In genomic region chr5:108697341-108697753, GRCm38 (mm10) we compare ENCODE assay signal across 9 mouse cellular contexts. TPM values are rescaled to one million over a fixed set of nuclear protein-coding genes. Genes with fewer than 3 reads are reported as not detected.
DNase-seq lines count a peak whose midpoint lies in the region; ATAC-seq and TF ChIP-seq lines count a peak whose summit lies in the region.
"Had no signal": no experiment of that assay in that cellular context is flagged by ENCODE, and none has a peak within 500 bp of the region (broad histone marks: within the 10 kb centered on the region; RNA-seq: fewer than 3 reads in every experiment).

No protein-coding gene starts in this region.

- TF ChIP-seq POLR2A in brain, embryonic 14.5 days (IDR thresholded peaks at IDR 0.05; ENCODE audit: borderline replicate concordance, extremely low read depth, insufficient read depth, insufficient read length, poor library complexity, severe bottlenecking): no peak

- no peaks in the 10 kb centered on the region; the same call in none of the 2 replicates for H3K4me1 ChIP-seq in embryonic facial prominence, embryonic 11.5 days (ENCODE audit: control insufficient read depth, insufficient read depth, low read length)
- peaks cover 63% of the 10 kb centered on the region for H3K4me1 ChIP-seq in intestine, embryonic 15.5 days (replicated peaks)
- H3K4me1 ChIP-seq in midbrain, embryonic 10.5 days: peaks cover 71% of the 10 kb centered on the region

- no peaks in the 10 kb centered on the region for H3K9me3 ChIP-seq in embryonic facial prominence, embryonic 11.5 days (replicated peaks; ENCODE audit: control insufficient read depth, low read length)
- no peaks in the 10 kb centered on the region for H3K9me3 ChIP-seq in intestine, embryonic 15.5 days
- no peaks in the 10 kb centered on the region for H3K9me3 ChIP-seq in midbrain, embryonic 10.5 days (replicated peaks)

- no peak overlapping the region; the same call in 1 of the 2 replicates for H3K4me2 ChIP-seq in embryonic facial prominence, embryonic 11.5 days (ENCODE audit: low read depth, low read length)
- H3K4me2 ChIP-seq in intestine, embryonic 15.5 days (replicated peaks): 0 out of 2 replicates have a peak overlapping the region, but pooled peaks have one; percentile 7

- peak; percentile 75 for DNase-seq in brain, embryonic 14.5 days (ENCODE audit: low read depth)
- no peak for DNase-seq in embryonic facial prominence, embryonic 11.5 days (ENCODE audit: low spot score)
- peak; percentile 44 for DNase-seq in midbrain, embryonic 10.5 days (ENCODE audit: low spot score)
- DNase-seq in cerebellum, adult 8-10 months: no peak
- no peak for DNase-seq in ovary, postnatal 10 days (ENCODE audit: low spot score)

- H3K9ac ChIP-seq in embryonic facial prominence, embryonic 11.5 days (replicated peaks; ENCODE audit: low read length): peak overlapping the region; percentile 18; the same call in 1 of the 2 replicates
- peak overlapping the region; percentile 20; the same call in 1 of the 2 replicates for H3K9ac ChIP-seq in intestine, embryonic 15.5 days
- H3K9ac ChIP-seq: liver, embryonic 14.5 days had no signal

- no peak for ATAC-seq in embryonic facial prominence, embryonic 11.5 days (replicated peaks; ENCODE audit: insufficient number of reproducible peaks, low FRiP score, low TSS enrichment, low read depth)
- ATAC-seq in intestine, embryonic 15.5 days: no peak
- no peak for ATAC-seq in erythroid progenitor cell, adult 5-6 weeks (replicated peaks; ENCODE audit: low FRiP score, poor library complexity, severe bottlenecking)
- no peak for ATAC-seq in granulocyte monocyte progenitor cell, adult 5-6 weeks (replicated peaks; ENCODE audit: poor library complexity, severe bottlenecking)

- no peak overlapping the region for H3K4me3 ChIP-seq in embryonic facial prominence, embryonic 11.5 days (ENCODE audit: low read depth, low read length)
- H3K4me3 ChIP-seq in intestine, embryonic 15.5 days (replicated peaks): no peak overlapping the region
- peak overlapping the region; percentile 28; the same call in 1 of the 2 replicates for H3K4me3 ChIP-seq in midbrain, embryonic 10.5 days

- H3K27ac ChIP-seq in embryonic facial prominence, embryonic 11.5 days (replicated peaks; ENCODE audit: low read depth, low read length): no peak overlapping the region
- H3K27ac ChIP-seq in intestine, embryonic 15.5 days: peak overlapping the region; percentile 6; the same call in 1 of the 2 replicates
- peak overlapping the region; percentile 78 for H3K27ac ChIP-seq in midbrain, embryonic 10.5 days (replicated peaks)
- H3K27ac ChIP-seq: liver, embryonic 14.5 days had no signal

- no peaks in the 10 kb centered on the region for H3K36me3 ChIP-seq in embryonic facial prominence, embryonic 11.5 days (replicated peaks; ENCODE audit: control insufficient read depth, insufficient read depth, low read depth, low read length)
- H3K36me3 ChIP-seq in intestine, embryonic 15.5 days: no peaks in the 10 kb centered on the region
- H3K36me3 ChIP-seq in midbrain, embryonic 10.5 days: peaks cover 16% of the 10 kb centered on the region

- no peaks in the 10 kb centered on the region; the same call in 1 of the 2 replicates for H3K27me3 ChIP-seq in embryonic facial prominence, embryonic 11.5 days (ENCODE audit: control insufficient read depth, insufficient read depth, low read length)
- no peaks in the 10 kb centered on the region for H3K27me3 ChIP-seq in intestine, embryonic 15.5 days (replicated peaks)
- H3K27me3 ChIP-seq in midbrain, embryonic 10.5 days (ENCODE audit: low read depth, poor library complexity, severe bottlenecking): peaks cover 26% of the 10 kb centered on the region

- TF ChIP-seq CTCF in brain, embryonic 14.5 days (IDR thresholded peaks at IDR 0.05; ENCODE audit: borderline replicate concordance, extremely low read depth, insufficient read depth, insufficient read length): no peak

- WGBS in embryonic facial prominence, embryonic 11.5 days: 23% methylated on average over 4 of the region's 4 CpGs
- WGBS in intestine, embryonic 15.5 days: 32% methylated on average over 4 of the region's 4 CpGs
- 17% methylated on average over 4 of the region's 4 CpGs for WGBS in midbrain, embryonic 10.5 days

RNA-seq across cellular contexts. Expression of gene Fgfrl1, which starts 5.2 kb away (rescaled TPM):
- 18.1 and 25.8 TPM in 2 replicates for polyA plus RNA-seq in brain, embryonic 14.5 days (2012; rRNA removed)
- polyA plus RNA-seq in embryonic facial prominence, embryonic 11.5 days (2014; fragmentation: Nextera tagmentation; extraction: Ambion mirVana): 21.4 and 22.4 TPM in 2 replicates
- 21.8 and 26.3 TPM in 2 replicates for polyA plus RNA-seq in intestine, embryonic 15.5 days (2015; fragmentation: Nextera tagmentation; extraction: Ambion mirVana)
- polyA plus RNA-seq in midbrain, embryonic 10.5 days (2016; fragmentation: Nextera tagmentation; extraction: Ambion mirVana): 11.0 and 14.9 TPM in 2 replicates
- 22.2 and 28.8 TPM in 2 replicates for total RNA-seq in erythroid progenitor cell, adult 5-6 weeks (2015; ENCODE audit: low replicate concordance)
- total RNA-seq in erythroid progenitor cell, adult 5-6 weeks (2017; ENCODE audit: low replicate concordance): 21.5 and 23.2 TPM in 2 replicates
- total RNA-seq in granulocyte monocyte progenitor cell, adult 5-6 weeks (2014; fragmentation: Nextera tagmentation): 2.0 and 5.1 TPM in 2 replicates
- 0.86 and 1.5 TPM in 2 replicates for total RNA-seq in granulocyte monocyte progenitor cell, adult 5-6 weeks (2017)

RNA-seq across cellular contexts. Expression of gene Slc26a1, which starts 22.0 kb away (rescaled TPM):
- polyA plus RNA-seq in brain, embryonic 14.5 days (2012; rRNA removed): 4.0 and 4.5 TPM in 2 replicates
- 0.38 and 0.71 TPM in 2 replicates for polyA plus RNA-seq in embryonic facial prominence, embryonic 11.5 days (2014; fragmentation: Nextera tagmentation; extraction: Ambion mirVana)
- 3.6 and 4.9 TPM in 2 replicates for polyA plus RNA-seq in intestine, embryonic 15.5 days (2015; fragmentation: Nextera tagmentation; extraction: Ambion mirVana)
- polyA plus RNA-seq in midbrain, embryonic 10.5 days (2016; fragmentation: Nextera tagmentation; extraction: Ambion mirVana): 0.56 and 0.93 TPM in 2 replicates
- 3.6 and 4.6 TPM in 2 replicates for total RNA-seq in erythroid progenitor cell, adult 5-6 weeks (2015; ENCODE audit: low replicate concordance)
- total RNA-seq in erythroid progenitor cell, adult 5-6 weeks (2017; ENCODE audit: low replicate concordance): 0.90 and 1.7 TPM in 2 replicates
- total RNA-seq in granulocyte monocyte progenitor cell, adult 5-6 weeks (2014; fragmentation: Nextera tagmentation): not detected in 2 replicates
- total RNA-seq in granulocyte monocyte progenitor cell, adult 5-6 weeks (2017): 0.10 TPM in 1 of 2 replicates, not detected in the other

RNA-seq across cellular contexts. Expression of gene Dgkq, which starts 27.9 kb away (rescaled TPM):
- polyA plus RNA-seq in brain, embryonic 14.5 days (2012; rRNA removed): 63.9 and 67.7 TPM in 2 replicates
- 7.1 and 7.4 TPM in 2 replicates for polyA plus RNA-seq in embryonic facial prominence, embryonic 11.5 days (2014; fragmentation: Nextera tagmentation; extraction: Ambion mirVana)
- 11.1 and 11.2 TPM in 2 replicates for polyA plus RNA-seq in intestine, embryonic 15.5 days (2015; fragmentation: Nextera tagmentation; extraction: Ambion mirVana)
- 12.8 and 15.1 TPM in 2 replicates for polyA plus RNA-seq in midbrain, embryonic 10.5 days (2016; fragmentation: Nextera tagmentation; extraction: Ambion mirVana)
- 4.2 TPM in 1 of 2 replicates, not detected in the other for total RNA-seq in erythroid progenitor cell, adult 5-6 weeks (2015; ENCODE audit: low replicate concordance)
- total RNA-seq in erythroid progenitor cell, adult 5-6 weeks (2017; ENCODE audit: low replicate concordance): 4.9 and 5.5 TPM in 2 replicates
- total RNA-seq in granulocyte monocyte progenitor cell, adult 5-6 weeks (2014; fragmentation: Nextera tagmentation): 9.3 and 9.5 TPM in 2 replicates
- 8.3 and 9.1 TPM in 2 replicates for total RNA-seq in granulocyte monocyte progenitor cell, adult 5-6 weeks (2017)

RNA-seq across cellular contexts. Expression of gene Idua, which starts 37.2 kb away (rescaled TPM):
- polyA plus RNA-seq in brain, embryonic 14.5 days (2012; rRNA removed): 16.3 and 17.6 TPM in 2 replicates
- polyA plus RNA-seq in embryonic facial prominence, embryonic 11.5 days (2014; fragmentation: Nextera tagmentation; extraction: Ambion mirVana): 9.6 and 10.4 TPM in 2 replicates
- polyA plus RNA-seq in intestine, embryonic 15.5 days (2015; fragmentation: Nextera tagmentation; extraction: Ambion mirVana): 12.0 and 12.8 TPM in 2 replicates
- 11.5 and 13.3 TPM in 2 replicates for polyA plus RNA-seq in midbrain, embryonic 10.5 days (2016; fragmentation: Nextera tagmentation; extraction: Ambion mirVana)
- 2.5 and 5.8 TPM in 2 replicates for total RNA-seq in erythroid progenitor cell, adult 5-6 weeks (2015; ENCODE audit: low replicate concordance)
- total RNA-seq in erythroid progenitor cell, adult 5-6 weeks (2017; ENCODE audit: low replicate concordance): 2.2 TPM in 1 of 2 replicates, not detected in the other
- 13.3 and 18.6 TPM in 2 replicates for total RNA-seq in granulocyte monocyte progenitor cell, adult 5-6 weeks (2014; fragmentation: Nextera tagmentation)
- total RNA-seq in granulocyte monocyte progenitor cell, adult 5-6 weeks (2017): 5.9 and 6.4 TPM in 2 replicates

Comparison
In these comparisons a context has a peak if more than half of its experiments do, and no peak if none do; other contexts are left out.
1. DNase-seq: peak in brain, embryonic 14.5 days (single experiment) and midbrain, embryonic 10.5 days (single experiment); none in embryonic facial prominence, embryonic 11.5 days (single experiment), cerebellum, adult 8-10 months (single experiment) and ovary, postnatal 10 days (single experiment).